Mouse (Mus musculus): ENCODE measurements around the gene Dzip1. TPM values are rescaled to one million over a fixed set of nuclear protein-coding genes. Genes with fewer than 3 reads are reported as not detected.

Gene Dzip1
- polyA plus RNA-seq (2014; fragmentation: Nextera tagmentation; extraction: Ambion mirVana) = 31.4 and 34.9 TPM in 2 replicates

- peak; percentile 89 for DNase-seq (ENCODE audit: low spot score)
- Histone ChIP-seq H3K9ac (ENCODE audit: low read length) (peak within 1 kb of the TSS; percentile 91), H3K36me3 (ENCODE audit: control insufficient read depth, insufficient read depth, low read length) (no peaks in the 10 kb centered on the region), H3K4me3 (ENCODE audit: low read depth, low read length) (peak within 1 kb of the TSS; percentile 72), H3K27me3 (ENCODE audit: control insufficient read depth, insufficient read depth, low read length) (peaks cover 5% of the 10 kb centered on the region; the same call in 1 of the 2 replicates), H3K4me2 (ENCODE audit: low read depth) (peak within 1 kb of the TSS; percentile 90), H3K4me1 (ENCODE audit: control insufficient read depth, insufficient read depth, low read length) (peaks cover 13% of the 10 kb centered on the region), H3K9me3 (ENCODE audit: control insufficient read depth, low read length) (no peaks in the 10 kb centered on the region), H3K27ac (ENCODE audit: low read depth, low read length) (peak within 1 kb of the TSS; percentile 84)
- WGBS = under 1% methylated on average over 52 of the region's 55 CpGs
- peak; percentile 96 for ATAC-seq (ENCODE audit: insufficient read depth, low FRiP score, low TSS enrichment)
Observed at GRCm38 (mm10) chr14:118924673-118925615, at the start of gene Dzip1. Gene Dzip1, minus strand, starts transcription at chr14:118925460.

- 95% methylated on average over 6 of the region's 6 CpGs for whole genome bisulfite sequencing
- Histone ChIP-seq H3K4me2 (ENCODE audit: low read depth) (no peak overlapping the region), H3K27me3 (ENCODE audit: control insufficient read depth, insufficient read depth, low read length) (no peaks in the 10 kb centered on the region), H3K4me3 (ENCODE audit: low read depth, low read length) (no peak overlapping the region), H3K27ac (ENCODE audit: low read depth, low read length) (no peak overlapping the region), H3K9me3 (ENCODE audit: control insufficient read depth, low read length) (no peaks in the 10 kb centered on the region), H3K9ac (ENCODE audit: low read length) (no peak overlapping the region), H3K4me1 (ENCODE audit: control insufficient read depth, insufficient read depth, low read length) (no peaks in the 10 kb centered on the region), H3K36me3 (ENCODE audit: control insufficient read depth, insufficient read depth, low read length) (peaks cover 7% of the 10 kb centered on the region)
- ATAC-seq (ENCODE audit: insufficient read depth, low FRiP score, low TSS enrichment) (no peak), DNase-seq (ENCODE audit: low spot score) (no peak)
Observed at GRCm38 (mm10) chr14:118972268-118972667, 47.0 kb upstream of the Dzip1 start.

- WGBS = 89% methylated on average over 7 of the region's 7 CpGs
- no peak for ATAC-seq (ENCODE audit: insufficient read depth, low FRiP score, low TSS enrichment)
- no peak for DNase-seq (ENCODE audit: low spot score)
- peaks cover 7% of the 10 kb centered on the region for H3K36me3 ChIP-seq (ENCODE audit: control insufficient read depth, insufficient read depth, low read length)
- no peak overlapping the region for H3K4me3 ChIP-seq (ENCODE audit: low read depth, low read length)
- H3K27me3 ChIP-seq (ENCODE audit: control insufficient read depth, insufficient read depth, low read length) = no peaks in the 10 kb centered on the region
- no peak overlapping the region for H3K4me2 ChIP-seq (ENCODE audit: low read depth)
- H3K27ac ChIP-seq (ENCODE audit: low read depth, low read length) = no peak overlapping the region
- no peaks in the 10 kb centered on the region for H3K4me1 ChIP-seq (ENCODE audit: control insufficient read depth, insufficient read depth, low read length)
- no peaks in the 10 kb centered on the region for H3K9me3 ChIP-seq (ENCODE audit: control insufficient read depth, low read length)
- H3K9ac ChIP-seq (ENCODE audit: low read length) = no peak overlapping the region
Observed at GRCm38 (mm10) chr14:118967646-118968045, 42.4 kb upstream of the Dzip1 start.

- DNase-seq (ENCODE audit: low spot score) (no peak), ATAC-seq (ENCODE audit: insufficient read depth, low FRiP score, low TSS enrichment) (no peak)
- H3K4me3 ChIP-seq (ENCODE audit: low read depth, low read length) = no peak overlapping the region
- H3K27me3 ChIP-seq (ENCODE audit: control insufficient read depth, insufficient read depth, low read length) = no peaks in the 10 kb centered on the region
- H3K27ac ChIP-seq (ENCODE audit: low read depth, low read length) = no peak overlapping the region
- no peak overlapping the region for H3K9ac ChIP-seq (ENCODE audit: low read length)
- H3K4me1 ChIP-seq (ENCODE audit: control insufficient read depth, insufficient read depth, low read length) = no peaks in the 10 kb centered on the region
- H3K4me2 ChIP-seq (ENCODE audit: low read depth) = no peak overlapping the region
- H3K9me3 ChIP-seq (ENCODE audit: control insufficient read depth, low read length) = no peaks in the 10 kb centered on the region
- H3K36me3 ChIP-seq (ENCODE audit: control insufficient read depth, insufficient read depth, low read length) = peaks cover 2% of the 10 kb centered on the region; the same call in 1 of the 2 replicates
- 93% methylated on average over 4 of the region's 4 CpGs for WGBS
Observed at GRCm38 (mm10) chr14:118965356-118966000, 40.2 kb upstream of the Dzip1 start.

GRCm38 (mm10) chr14:118958010-118958409, 32.8 kb upstream of the Dzip1 start:
- no peak for ATAC-seq (ENCODE audit: insufficient read depth, low FRiP score, low TSS enrichment)
- Histone ChIP-seq H3K9ac (ENCODE audit: low read length) (no peak overlapping the region), H3K36me3 (ENCODE audit: control insufficient read depth, insufficient read depth, low read length) (peaks cover 2% of the 10 kb centered on the region), H3K27me3 (ENCODE audit: control insufficient read depth, insufficient read depth, low read length) (no peaks in the 10 kb centered on the region), H3K4me1 (ENCODE audit: control insufficient read depth, insufficient read depth, low read length) (no peaks in the 10 kb centered on the region), H3K4me3 (ENCODE audit: low read depth, low read length) (no peak overlapping the region), H3K4me2 (ENCODE audit: low read depth) (no peak overlapping the region), H3K27ac (ENCODE audit: low read depth, low read length) (no peak overlapping the region), H3K9me3 (ENCODE audit: control insufficient read depth, low read length) (no peaks in the 10 kb centered on the region)
- 94% methylated on average over 3 of the region's 3 CpGs for WGBS
- DNase-seq (ENCODE audit: low spot score) = no peak

GRCm38 (mm10) chr14:118951912-118952583, 26.8 kb upstream of the Dzip1 start:
- Histone ChIP-seq H3K9ac (ENCODE audit: low read length) (no peak overlapping the region), H3K27me3 (ENCODE audit: control insufficient read depth, insufficient read depth, low read length) (no peaks in the 10 kb centered on the region), H3K36me3 (ENCODE audit: control insufficient read depth, insufficient read depth, low read length) (no peaks in the 10 kb centered on the region; the same call in 1 of the 2 replicates), H3K4me3 (ENCODE audit: low read depth, low read length) (no peak overlapping the region), H3K4me1 (ENCODE audit: control insufficient read depth, insufficient read depth, low read length) (no peaks in the 10 kb centered on the region), H3K4me2 (ENCODE audit: low read depth) (no peak overlapping the region), H3K27ac (ENCODE audit: low read depth, low read length) (no peak overlapping the region), H3K9me3 (ENCODE audit: control insufficient read depth, low read length) (no peaks in the 10 kb centered on the region)
- DNase-seq (ENCODE audit: low spot score) (no peak), ATAC-seq (ENCODE audit: insufficient read depth, low FRiP score, low TSS enrichment) (no peak)
- WGBS = 92% methylated on average over 9 of the region's 9 CpGs

GRCm38 (mm10) chr14:118948841-118949240, 23.6 kb upstream of the Dzip1 start:
- DNase-seq (ENCODE audit: low spot score) = no peak
- H3K4me3 ChIP-seq (ENCODE audit: low read depth, low read length) = no peak overlapping the region
- no peaks in the 10 kb centered on the region for H3K4me1 ChIP-seq (ENCODE audit: control insufficient read depth, insufficient read depth, low read length)
- H3K27me3 ChIP-seq (ENCODE audit: control insufficient read depth, insufficient read depth, low read length) = no peaks in the 10 kb centered on the region
- 97% methylated on average over 1 of the region's 1 CpGs for WGBS
- H3K36me3 ChIP-seq (ENCODE audit: control insufficient read depth, insufficient read depth, low read length) = no peaks in the 10 kb centered on the region
- ATAC-seq (ENCODE audit: insufficient read depth, low FRiP score, low TSS enrichment) = no peak
- no peak overlapping the region for H3K9ac ChIP-seq (ENCODE audit: low read length)
- no peak overlapping the region for H3K4me2 ChIP-seq (ENCODE audit: low read depth)
- H3K9me3 ChIP-seq (ENCODE audit: control insufficient read depth, low read length) = no peaks in the 10 kb centered on the region
- no peak overlapping the region for H3K27ac ChIP-seq (ENCODE audit: low read depth, low read length)

- Histone ChIP-seq H3K27me3 (ENCODE audit: control insufficient read depth, insufficient read depth, low read length) (no peaks in the 10 kb centered on the region), H3K4me2 (ENCODE audit: low read depth) (no peak overlapping the region), H3K9ac (ENCODE audit: low read length) (no peak overlapping the region), H3K4me3 (ENCODE audit: low read depth, low read length) (no peak overlapping the region), H3K36me3 (ENCODE audit: control insufficient read depth, insufficient read depth, low read length) (no peaks in the 10 kb centered on the region), H3K27ac (ENCODE audit: low read depth, low read length) (no peak overlapping the region), H3K4me1 (ENCODE audit: control insufficient read depth, insufficient read depth, low read length) (peaks cover 8% of the 10 kb centered on the region; the same call in 1 of the 2 replicates), H3K9me3 (ENCODE audit: control insufficient read depth, low read length) (no peaks in the 10 kb centered on the region)
- 95% methylated on average over 2 of the region's 2 CpGs for WGBS
- ATAC-seq (ENCODE audit: insufficient read depth, low FRiP score, low TSS enrichment) (no peak), DNase-seq (ENCODE audit: low spot score) (no peak)
Observed at GRCm38 (mm10) chr14:118944702-118945101, 19.4 kb upstream of the Dzip1 start.
